Mouse (Mus musculus) C2C12 (cell line): ENCODE measurements at regions not wholly inside any gene's neighbourhood (a gene's known extent, or its start where the extent isn't known, plus 50 kb on each side); places are given as distances from the start of the nearest gene placed in this dataset.

Experiments
- CEBPB ChIP-seq: IDR thresholded peaks from one replicate; pipeline ENCODE4 v1.6.1; 2011; ENCODE audit warnings: low read depth, mild to moderate bottlenecking, control low read depth, moderate library complexity
- CTCF ChIP-seq: IDR thresholded peaks from one replicate; pipeline ENCODE4 v1.5.1; 2011; ENCODE audit not compliant: control insufficient read depth, insufficient read depth, insufficient read length
- MAX ChIP-seq: IDR thresholded peaks from one replicate; pipeline ENCODE4 v1.6.1; 2011; ENCODE audit warnings: mild to moderate bottlenecking, control low read depth
- MYOD1 ChIP-seq: IDR thresholded peaks from one replicate; pipeline ENCODE4 v1.6.1; 2011; ENCODE audit warnings: low read depth; ENCODE audit not compliant: control insufficient read depth, insufficient read length
- USF1 ChIP-seq: IDR thresholded peaks from one replicate; pipeline ENCODE4 v1.6.1; 2011; ENCODE audit warnings: low read depth, mild to moderate bottlenecking, control low read depth, moderate library complexity

- TF ChIP-seq CTCF (no peak), USF1 (no peak), MAX (no peak), MYOD1 (no peak), CEBPB (no peak)
Measured at GRCm38 (mm10) chr5:97304921-97305320, 87.3 kb downstream of the Naa11 start.
